ENCODE assay signal across 8 mouse cellular contexts in the genomic region with DNA sequence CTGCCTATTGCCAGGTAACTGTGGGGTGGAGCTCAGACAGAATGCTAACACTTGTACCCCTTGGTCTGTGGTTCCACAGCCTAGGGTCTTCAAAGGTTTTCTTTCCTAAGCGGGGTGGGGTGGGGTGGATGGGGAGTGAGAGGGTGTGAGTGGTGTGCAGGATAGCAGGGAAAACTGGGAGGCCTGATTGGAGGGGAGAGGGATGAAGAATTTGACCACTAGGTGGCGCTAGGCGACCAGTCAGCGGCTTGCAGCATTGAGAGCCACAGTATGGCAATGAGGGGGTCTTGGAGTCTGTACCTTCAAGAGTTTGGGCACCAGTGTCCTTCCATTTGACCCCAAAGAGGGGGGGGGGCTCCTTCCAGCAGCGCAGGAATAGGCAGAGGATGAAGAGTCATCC. TPM values are rescaled to one million over a fixed set of nuclear protein-coding genes. Genes with fewer than 3 reads are reported as not detected.
A peak's percentile ranks its signal among the peaks of the same experiment; 100 is the strongest.
DNase-seq lines count a peak whose midpoint lies in the region; ATAC-seq and TF ChIP-seq lines count a peak whose summit lies in the region.

No protein-coding gene starts in this region.

- H3K9ac ChIP-seq in forebrain, embryonic 11.5 days (ENCODE audit: low read length): no peak overlapping the region
- H3K9ac ChIP-seq in heart, postnatal 0 days (replicated peaks; ENCODE audit: low read depth, low read length): no peak overlapping the region

- no peaks in the 10 kb centered on the region for H3K36me3 ChIP-seq in forebrain, embryonic 11.5 days (ENCODE audit: control insufficient read depth, insufficient read depth, low read length)
- no peaks in the 10 kb centered on the region for H3K36me3 ChIP-seq in heart, postnatal 0 days (replicated peaks; ENCODE audit: control insufficient read depth, insufficient read depth, low read length)

- no peaks in the 10 kb centered on the region for H3K4me1 ChIP-seq in forebrain, embryonic 11.5 days (replicated peaks; ENCODE audit: control insufficient read depth, insufficient read depth, low read length)
- no peaks in the 10 kb centered on the region for H3K4me1 ChIP-seq in heart, postnatal 0 days (ENCODE audit: control insufficient read depth, insufficient read depth)
- H3K4me1 ChIP-seq in olfactory bulb, adult 2 months (ENCODE audit: control insufficient read depth, insufficient read depth, low read length): peaks cover 3% of the 10 kb centered on the region

- no peaks in the 10 kb centered on the region for H3K27me3 ChIP-seq in forebrain, embryonic 11.5 days (ENCODE audit: control insufficient read depth, insufficient read depth, low read length)
- no peaks in the 10 kb centered on the region for H3K27me3 ChIP-seq in heart, postnatal 0 days (ENCODE audit: control insufficient read depth, insufficient read depth, low read length)

- 2% methylated on average over 5 of the region's 5 CpGs for WGBS in forebrain, embryonic 11.5 days
- WGBS in heart, postnatal 0 days: 0% methylated on average over 5 of the region's 5 CpGs
- 0% methylated on average over 5 of the region's 5 CpGs for WGBS in olfactory bulb, adult 2 months

- TF ChIP-seq POLR2A in olfactory bulb, adult 2 months (IDR thresholded peaks at IDR 0.05; ENCODE audit: insufficient read depth, low read depth, low read length): no peak

- no peak overlapping the region for H3K4me3 ChIP-seq in forebrain, embryonic 11.5 days (ENCODE audit: low read depth, low read length)
- no peak overlapping the region for H3K4me3 ChIP-seq in heart, postnatal 0 days (ENCODE audit: low read depth, low read length)
- H3K4me3 ChIP-seq in olfactory bulb, adult 2 months (ENCODE audit: insufficient read depth, low read depth, low read length): no peak overlapping the region

- no peak for TF ChIP-seq EP300 in heart, postnatal 0 days (IDR thresholded peaks at IDR 0.05; ENCODE audit: low read depth)

- peak; percentile 84 for DNase-seq in CD4-positive, CD25-positive, alpha-beta regulatory T cell, adult 2 months (ENCODE audit: low read depth, low spot score)
- DNase-seq in c-Kit-positive CD71-positive TER-119-negative erythroid progenitor cells, embryonic 14.5 days (ENCODE audit: low read depth): peak; percentile 11
- DNase-seq in forebrain, embryonic 11.5 days (ENCODE audit: low spot score): peak; percentile 90
- DNase-seq in heart, postnatal 0 days (ENCODE audit: low spot score): peak; percentile 59
- peak; percentile 90 for DNase-seq in kidney, postnatal 4 days
- DNase-seq in lung, adult 18-20 months: peak; percentile 55 to 63
- peak; percentile 68 for DNase-seq in testis, postnatal 14 days (ENCODE audit: low spot score)

- H3K9me3 ChIP-seq in forebrain, embryonic 11.5 days (ENCODE audit: control insufficient read depth, low read length): no peaks in the 10 kb centered on the region
- H3K9me3 ChIP-seq in heart, postnatal 0 days (replicated peaks; ENCODE audit: control insufficient read depth, low read length): no peaks in the 10 kb centered on the region

- ATAC-seq in forebrain, embryonic 11.5 days (replicated peaks; ENCODE audit: low FRiP score): peak; percentile 87
- peak; percentile 73 for ATAC-seq in heart, postnatal 0 days (ENCODE audit: insufficient read depth, low read depth)

- no peak overlapping the region for H3K4me2 ChIP-seq in forebrain, embryonic 11.5 days (ENCODE audit: low read depth, low read length, severe bottlenecking)
- H3K4me2 ChIP-seq in heart, postnatal 0 days (ENCODE audit: low read depth, low read length): no peak overlapping the region

- no peak overlapping the region for H3K27ac ChIP-seq in forebrain, embryonic 11.5 days (ENCODE audit: low read depth, low read length)
- H3K27ac ChIP-seq in heart, postnatal 0 days (ENCODE audit: low read depth): no peak overlapping the region
- H3K27ac ChIP-seq in olfactory bulb, adult 2 months (ENCODE audit: insufficient read depth, low read depth, low read length): no peak overlapping the region

- peak; percentile 89 for TF ChIP-seq CTCF in heart, postnatal 0 days (IDR thresholded peaks at IDR 0.05; ENCODE audit: low read depth)
- TF ChIP-seq CTCF in olfactory bulb, adult 2 months (IDR thresholded peaks at IDR 0.05; ENCODE audit: insufficient read depth, low read depth, low read length): peak; percentile 83

RNA-seq across cellular contexts. Expression of a gene that starts 35.9 kb away (rescaled TPM):
- 13.7 and 14.8 TPM in 2 replicates for polyA plus RNA-seq in forebrain, embryonic 11.5 days (2014; fragmentation: Nextera tagmentation; extraction: Ambion mirVana)
- total RNA-seq in heart, postnatal 0 days (2014; rRNA removed; ENCODE audit: low replicate concordance): 13.8 and 14.8 TPM in 2 replicates
- 2.1 and 2.2 TPM in 2 replicates for polyA plus RNA-seq in heart, postnatal 0 days (2015; fragmentation: Nextera tagmentation; extraction: Ambion mirVana)
- not detected in 2 replicates for polyA plus RNA-seq in olfactory bulb, adult 2 months (2012; ENCODE audit: insufficient read depth, insufficient read length, low replicate concordance, missing spikeins)

Comparison
In these comparisons a context has a peak if more than half of its experiments do, and no peak if none do; other contexts are left out.
1. DNase-seq: peak in every context shown above with its lines; median percentile 90 in forebrain, embryonic 11.5 days; 90 in kidney, postnatal 4 days; 84 in CD4-positive, CD25-positive, alpha-beta regulatory T cell, adult 2 months; 68 in testis, postnatal 14 days; 59 in heart, postnatal 0 days; 59 in lung, adult 18-20 months; 11 in c-Kit-positive CD71-positive TER-119-negative erythroid progenitor cells, embryonic 14.5 days.